Mouse (Mus musculus) heart, adult 2 months (tissue): ENCODE data around the gene Tom1l2.

Experiments
- CTCF ChIP-seq: fragments of 200-600 bp; IDR thresholded peaks from 2 replicates; pipeline ENCODE4 v1.8.1; 2022; ENCODE audit warnings: antibody characterized with exemption, mild to moderate bottlenecking, moderate library complexity
- POLR2A ChIP-seq: fragments of 200-500 bp; IDR thresholded peaks from 2 replicates; pipeline ENCODE4 v1.6.1; 2011; ENCODE audit warnings: mild to moderate bottlenecking, low read depth, low read length, control low read depth; ENCODE audit not compliant: insufficient read depth

DNA sequence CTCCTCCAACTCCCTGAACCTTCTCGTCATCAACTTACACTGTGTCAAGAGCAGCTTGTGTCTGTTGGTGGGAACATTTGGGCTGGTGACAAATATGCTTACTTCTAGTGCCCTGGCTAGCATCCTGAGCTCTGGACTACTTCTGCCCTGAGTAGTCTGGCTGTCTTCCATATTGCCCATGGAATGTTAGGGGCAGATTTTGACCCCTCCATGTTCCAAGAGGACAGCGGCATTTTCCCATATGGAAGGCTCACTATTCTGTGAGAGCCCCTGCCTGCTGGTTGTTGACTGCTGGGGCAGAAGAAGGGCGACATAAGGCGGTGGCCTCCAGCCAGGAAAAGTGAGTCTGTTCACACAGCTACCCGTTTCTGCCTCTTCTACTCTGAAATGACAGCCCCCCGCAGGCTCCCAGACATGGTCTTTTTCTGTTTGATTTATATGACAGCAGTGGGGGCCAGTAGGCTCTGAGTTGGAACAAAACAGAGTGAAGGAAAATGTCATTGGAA, 96.5 kb downstream of the Tom1l2 start:
- TF ChIP-seq CTCF (no peak), POLR2A (no peak)
